Mouse (Mus musculus): ENCODE measurements around the gene Olfr1505.

Olfr1505 gene

DNA sequence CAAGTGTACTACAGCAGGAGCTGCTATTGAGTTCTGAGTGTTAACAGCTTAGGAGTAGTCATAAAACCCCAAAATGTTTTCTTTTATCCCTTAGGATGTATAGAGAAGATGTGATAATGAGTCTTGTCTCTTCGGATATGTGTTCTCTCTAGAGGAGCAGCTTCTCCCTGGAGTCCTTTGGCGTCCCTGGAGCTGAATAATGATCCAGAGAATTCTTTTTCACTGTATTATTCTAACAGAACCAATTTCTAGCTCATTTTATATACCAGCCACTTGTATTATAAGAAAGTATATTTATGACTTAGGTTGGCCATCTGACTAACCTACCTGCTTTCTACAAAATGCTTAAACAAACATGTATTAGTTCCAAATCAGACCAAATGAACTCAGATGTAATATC, at the start of gene Olfr1505:
Gene Olfr1505, plus strand, starts transcription at position 301 of the 400 bp plus-strand sequence.
- DNase-seq (ENCODE audit: low read depth): no peak

DNA sequence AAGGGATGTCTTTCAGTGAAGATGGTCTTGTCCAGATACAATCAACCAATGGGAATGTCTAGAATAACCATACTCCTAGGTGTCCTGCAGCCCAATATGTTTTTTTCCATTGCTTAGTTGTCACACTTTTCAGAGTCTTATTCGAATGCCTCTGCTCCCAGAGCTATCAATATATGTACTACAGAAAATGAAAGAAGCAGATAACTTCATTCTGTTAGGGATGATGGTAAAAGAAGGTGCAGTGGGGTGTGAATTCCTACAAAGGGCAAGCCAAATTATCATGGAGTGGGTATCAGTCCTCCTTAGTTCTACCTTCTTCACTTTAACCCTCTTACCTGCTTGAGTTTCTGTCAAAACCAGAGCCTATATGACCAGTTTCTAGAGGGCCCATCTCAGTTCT, 15.5 kb upstream of the Olfr1505 start, which contains the start of gene Olfr1504:
Gene Olfr1504, minus strand, starts transcription at position 101 of the 400 bp plus-strand sequence.
- no peak for DNase-seq (ENCODE audit: low read depth)
